Mouse (Mus musculus): Measurements from ENCODE around the gene Ak1.

DNA sequence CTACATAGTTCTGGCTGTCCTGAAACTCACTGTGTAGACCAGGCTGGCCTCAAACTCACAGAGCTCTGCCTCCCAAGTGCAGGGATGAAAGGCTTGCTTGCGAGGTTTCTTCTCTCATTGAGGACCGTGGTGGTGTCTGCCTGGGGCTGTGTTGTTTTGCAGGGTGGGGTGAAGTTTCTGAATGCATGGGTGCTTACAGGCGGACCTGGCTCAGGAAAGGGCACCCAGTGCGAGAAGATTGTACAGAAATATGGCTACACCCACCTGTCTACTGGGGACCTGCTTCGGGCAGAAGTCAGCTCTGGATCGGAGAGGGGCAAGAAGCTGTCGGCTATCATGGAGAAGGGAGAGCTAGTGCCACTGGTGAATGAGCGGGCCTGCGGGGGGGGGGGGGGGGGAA lies 8.5 kb downstream of the Ak1 start:
- no peak for TF ChIP-seq CTCF (IDR thresholded peaks at IDR 0.05)
- no peak for TF ChIP-seq EP300 (IDR thresholded peaks at IDR 0.05)
